Mouse (Mus musculus) E14TG2a.4 (cell line): ENCODE results near the gene Becn1.

Experiments
- CTCF ChIP-seq: conservative IDR thresholded peaks from 2 replicates; pipeline ENCODE4 v1.5.1; 2014; ENCODE audit warnings: low read length
- NANOG ChIP-seq: IDR thresholded peaks from 2 replicates; pipeline ENCODE4 v1.6.1; 2014; ENCODE audit warnings: borderline replicate concordance, low read length, mixed read lengths
- POU5F1 ChIP-seq: IDR thresholded peaks from 2 replicates; pipeline ENCODE4 v1.6.1; 2014; ENCODE audit warnings: low read length, borderline replicate concordance

- TF ChIP-seq CTCF (no peak), POU5F1 (no peak), NANOG (no peak)
Measured at GRCm38 (mm10) chr11:101295191-101295590, 6.9 kb downstream of the Becn1 start.
